Mouse (Mus musculus) MEL (cell line): ENCODE measurements at regions not wholly inside any gene's neighbourhood (a gene's known extent, or its start where the extent isn't known, plus 50 kb on each side); places are given as distances from the start of the nearest gene placed in this dataset.

Experiments used
- DNase-seq: peaks from one replicate; pipeline ENCODE4 v3.0.0; 2011; ENCODE audit warnings: low read depth, low spot score
- H3K27ac ChIP-seq: 2 replicates; pipeline ENCODE4 v1.5.1; 2012; ENCODE audit warnings: low read depth, mild to moderate bottlenecking, control low read depth, low read length, moderate library complexity; ENCODE audit not compliant: control insufficient read depth
- H3K27me3 ChIP-seq, 2 experiments: fragments of 150-350 bp in 1 of 2; sonication (generic) in 1 of 2; 2 replicates each; pipeline ENCODE4 v1.6.1; 2012; ENCODE audit warnings: low read length in 2 of 2, mild to moderate bottlenecking in 2 of 2, improper control_type of control experiment in 1 of 2, moderate library complexity in 1 of 2; ENCODE audit not compliant: insufficient read depth in 2 of 2, control insufficient read depth in 1 of 2
- H3K36me3 ChIP-seq, 2 experiments: 2 replicates each; pipeline ENCODE4 v1.6.1; 2012 to 2014; ENCODE audit warnings: low read length in 2 of 2, improper control_type of control experiment in 1 of 2, inconsistent platforms in 1 of 2, mild to moderate bottlenecking in 1 of 2; ENCODE audit not compliant: insufficient read depth in 2 of 2, control insufficient read depth in 1 of 2
- H3K4me1 ChIP-seq, 2 experiments: fragments of 150-350 bp in 1 of 2; sonication (generic) in 1 of 2; 2 replicates each; pipeline ENCODE4 v1.6.1; 2012; ENCODE audit warnings: low read length in 2 of 2, improper control_type of control experiment in 1 of 2, mild to moderate bottlenecking in 1 of 2; ENCODE audit not compliant: insufficient read depth in 2 of 2, control insufficient read depth in 1 of 2
- H3K4me3 ChIP-seq, 2 experiments: fragments of 150-350 bp in 1 of 2; sonication (generic) in 1 of 2; 2 replicates each; pipeline ENCODE4 v1.5.1; 2012; ENCODE audit warnings: low read depth in 2 of 2, low read length in 2 of 2, mild to moderate bottlenecking in 2 of 2, moderate library complexity in 2 of 2, control low read depth in 1 of 2, improper control_type of control experiment in 1 of 2; ENCODE audit not compliant: control insufficient read depth in 1 of 2, insufficient read depth in 1 of 2
- H3K79me2 ChIP-seq: 2 replicates; pipeline ENCODE4 v1.6.1; 2012; ENCODE audit warnings: mild to moderate bottlenecking, low read length, moderate library complexity; ENCODE audit not compliant: control insufficient read depth, poor library complexity, insufficient read depth
- H3K9ac ChIP-seq: 2 replicates; pipeline ENCODE4 v1.6.1; 2012; ENCODE audit warnings: low read depth, mild to moderate bottlenecking, control low read depth, low read length, moderate library complexity; ENCODE audit not compliant: control insufficient read depth, poor library complexity, severe bottlenecking
- H3K9me3 ChIP-seq: fragments of 150-350 bp; sonication (generic); replicated peaks from 2 replicates; pipeline ENCODE4 v1.6.1; 2012; ENCODE audit warnings: mild to moderate bottlenecking, low read length, improper control_type of control experiment, moderate library complexity; ENCODE audit not compliant: insufficient read depth
- BHLHE40 ChIP-seq: IDR thresholded peaks from 2 replicates; pipeline ENCODE4 v1.6.1; 2012; ENCODE audit warnings: low read depth, mild to moderate bottlenecking, inconsistent platforms, low read length, improper control_type of control experiment, borderline replicate concordance
- CHD1 ChIP-seq: IDR thresholded peaks from 2 replicates; pipeline ENCODE4 v1.6.1; 2012; ENCODE audit warnings: low read depth, mild to moderate bottlenecking, inconsistent platforms, low read length, improper control_type of control experiment
- CTCF ChIP-seq, 3 experiments: IDR thresholded peaks in 2 of 3; conservative IDR thresholded peaks in 1 of 3; 2 replicates each; pipeline ENCODE4 v1.5.1; 2011 to 2012; ENCODE audit warnings: low read length in 3 of 3, low read depth in 2 of 3, mild to moderate bottlenecking in 2 of 3, improper control_type of control experiment in 1 of 3, inconsistent platforms in 1 of 3, mixed read lengths in 1 of 3, moderate library complexity in 1 of 3; ENCODE audit not compliant: control insufficient read depth in 1 of 3, insufficient read depth in 1 of 3, poor library complexity in 1 of 3, severe bottlenecking in 1 of 3
- E2F4 ChIP-seq: IDR thresholded peaks from 2 replicates; pipeline ENCODE4 v1.6.1; 2011; ENCODE audit warnings: low read depth, low read length, improper control_type of control experiment, borderline replicate concordance
- ELF1 ChIP-seq: IDR thresholded peaks from 2 replicates; pipeline ENCODE4 v1.6.1; 2014; ENCODE audit warnings: low read depth, mild to moderate bottlenecking, inconsistent platforms, low read length, improper control_type of control experiment, moderate library complexity
- EP300 ChIP-seq, 2 experiments: IDR thresholded peaks; 2 replicates each; pipeline ENCODE4 v1.6.1; 2011; ENCODE audit warnings: improper control_type of control experiment in 2 of 2, low read length in 2 of 2, low read depth in 1 of 2, mild to moderate bottlenecking in 1 of 2
- GABPA ChIP-seq: IDR thresholded peaks from 2 replicates; pipeline ENCODE4 v1.6.1; 2012; ENCODE audit warnings: low read depth, mild to moderate bottlenecking, inconsistent platforms, low read length, improper control_type of control experiment, moderate library complexity
- GATA1 ChIP-seq: IDR thresholded peaks from 2 replicates; pipeline ENCODE4 v1.6.1; 2011; ENCODE audit warnings: low read depth, low read length, improper control_type of control experiment
- JUND ChIP-seq: IDR thresholded peaks from 2 replicates; pipeline ENCODE4 v1.6.1; 2011; ENCODE audit warnings: low read depth, mild to moderate bottlenecking, improper control_type of control experiment, low read length
- KAT2A ChIP-seq: conservative IDR thresholded peaks from 2 replicates; pipeline ENCODE4 v1.6.1; 2012; ENCODE audit warnings: low read depth, low read length, improper control_type of control experiment, inconsistent platforms
- MAZ ChIP-seq: IDR thresholded peaks from 2 replicates; pipeline ENCODE4 v1.6.1; 2012; ENCODE audit warnings: low read depth, mild to moderate bottlenecking, inconsistent platforms, low read length, improper control_type of control experiment
- MEF2A ChIP-seq: IDR thresholded peaks from 2 replicates; pipeline ENCODE4 v1.6.1; 2014; ENCODE audit warnings: low read depth, mild to moderate bottlenecking, inconsistent platforms, low read length, improper control_type of control experiment; ENCODE audit not compliant: poor library complexity, insufficient replicate concordance, severe bottlenecking; ENCODE audit errors: extremely low read depth
- MYB ChIP-seq: IDR thresholded peaks from 2 replicates; pipeline ENCODE4 v1.6.1; 2011; ENCODE audit warnings: mild to moderate bottlenecking, low read depth, low read length, improper control_type of control experiment
- MYC ChIP-seq: IDR thresholded peaks from 2 replicates; pipeline ENCODE4 v1.6.1; 2011; ENCODE audit warnings: low read depth, mild to moderate bottlenecking, low read length, improper control_type of control experiment, moderate library complexity
- NRF1 ChIP-seq: IDR thresholded peaks from 2 replicates; pipeline ENCODE4 v1.6.1; 2014; ENCODE audit warnings: low read depth, mild to moderate bottlenecking, inconsistent platforms, low read length, improper control_type of control experiment, moderate library complexity; ENCODE audit not compliant: poor library complexity, insufficient read depth, severe bottlenecking
- POLR2A ChIP-seq, 2 experiments: IDR thresholded peaks; 2 replicates each; pipeline ENCODE4 v1.6.1; 2011 to 2012; ENCODE audit warnings: low read length in 2 of 2, mild to moderate bottlenecking in 2 of 2, control low read depth in 1 of 2, improper control_type of control experiment in 1 of 2, low read depth in 1 of 2, moderate library complexity in 1 of 2; ENCODE audit not compliant: control insufficient read depth in 1 of 2, insufficient read depth in 1 of 2, poor library complexity in 1 of 2
- POLR2AphosphoS2 ChIP-seq: IDR thresholded peaks from 2 replicates; pipeline ENCODE4 v1.6.1; 2011; ENCODE audit warnings: low read length, improper control_type of control experiment
- RCOR1 ChIP-seq: IDR thresholded peaks from 2 replicates; pipeline ENCODE4 v1.6.1; 2012; ENCODE audit warnings: low read depth, mild to moderate bottlenecking, inconsistent platforms, low read length, improper control_type of control experiment
- SMC3 ChIP-seq: IDR thresholded peaks from 2 replicates; pipeline ENCODE4 v1.6.1; 2011; ENCODE audit warnings: low read depth, low read length, improper control_type of control experiment
- TAL1 ChIP-seq: IDR thresholded peaks from 2 replicates; pipeline ENCODE4 v1.6.1; 2012; ENCODE audit warnings: mild to moderate bottlenecking, inconsistent platforms, low read length, moderate library complexity, mixed read lengths
- UBTF ChIP-seq: IDR thresholded peaks from 2 replicates; pipeline ENCODE4 v1.6.1; 2012; ENCODE audit warnings: low read depth, mild to moderate bottlenecking, inconsistent platforms, low read length, improper control_type of control experiment, moderate library complexity, borderline replicate concordance; ENCODE audit not compliant: insufficient read depth
- USF1 ChIP-seq: IDR thresholded peaks from 2 replicates; pipeline ENCODE4 v1.6.1; 2014; ENCODE audit warnings: low read depth, mild to moderate bottlenecking, inconsistent platforms, low read length, improper control_type of control experiment, moderate library complexity
- USF2 ChIP-seq, 2 experiments: IDR thresholded peaks; 2 replicates each; pipeline ENCODE4 v1.6.1; 2011 to 2012; ENCODE audit warnings: improper control_type of control experiment in 2 of 2, low read length in 2 of 2, borderline replicate concordance in 1 of 2, inconsistent platforms in 1 of 2, low read depth in 1 of 2, mild to moderate bottlenecking in 1 of 2; ENCODE audit not compliant: insufficient read depth in 1 of 2
- ZKSCAN1 ChIP-seq: IDR thresholded peaks from 2 replicates; pipeline ENCODE4 v1.6.1; 2012; ENCODE audit warnings: low read depth, mild to moderate bottlenecking, inconsistent platforms, low read length, improper control_type of control experiment, moderate library complexity

- no peak overlapping the region for H3K4me3 ChIP-seq
- H3K27me3 ChIP-seq: no peaks in the 10 kb centered on the region
- no peaks in the 10 kb centered on the region for H3K79me2 ChIP-seq
- no peaks in the 10 kb centered on the region for H3K36me3 ChIP-seq
- no peak for DNase-seq
- H3K27ac ChIP-seq: no peak overlapping the region
- TF ChIP-seq ELF1: no peak
- no peak for TF ChIP-seq E2F4
- TF ChIP-seq MYC: no peak
- no peak for TF ChIP-seq CHD1
- TF ChIP-seq MAZ: no peak
- TF ChIP-seq POLR2A (IDR thresholded peaks at IDR 0.05; ENCODE audit: control insufficient read depth in 1 of 2, insufficient read depth in 1 of 2, low read depth in 1 of 2, low read length in 2 of 2, poor library complexity in 1 of 2): no peak
- no peak for TF ChIP-seq BHLHE40
- no peak for TF ChIP-seq USF2 (IDR thresholded peaks at IDR 0.05; ENCODE audit: borderline replicate concordance in 1 of 2, insufficient read depth in 1 of 2, low read depth in 1 of 2, low read length in 2 of 2)
- TF ChIP-seq KAT2A: no peak
- TF ChIP-seq GATA1: no peak
- TF ChIP-seq MYB: no peak
- TF ChIP-seq MEF2A: no peak
- no peak for TF ChIP-seq POLR2AphosphoS2
- TF ChIP-seq NRF1: no peak
- no peak for TF ChIP-seq RCOR1
- no peak for TF ChIP-seq USF1
- H3K9me3 ChIP-seq: no peaks in the 10 kb centered on the region
- H3K9ac ChIP-seq: no peak overlapping the region
- H3K4me1 ChIP-seq: no peaks in the 10 kb centered on the region
These were observed 99.4 kb upstream of the Gli2 start for GRCm38 (mm10) chr1:119152776-119153175.

- no peak for DNase-seq
- Histone ChIP-seq H3K9me3 (no peaks in the 10 kb centered on the region), H3K27me3 (no peaks in the 10 kb centered on the region), H3K9ac (no peak overlapping the region), H3K36me3 (no peaks in the 10 kb centered on the region), H3K4me1 (no peaks in the 10 kb centered on the region), H3K27ac (no peak overlapping the region), H3K79me2 (no peaks in the 10 kb centered on the region), H3K4me3 (no peak overlapping the region)
- no peak for TF ChIP-seq ZKSCAN1
- TF ChIP-seq EP300 (IDR thresholded peaks at IDR 0.05; ENCODE audit: low read depth in 1 of 2, low read length in 2 of 2): no peak
- no peak for TF ChIP-seq SMC3
- no peak for TF ChIP-seq CHD1
- TF ChIP-seq CTCF (IDR thresholded peaks at IDR 0.05 in 2 of 3, conservative IDR thresholded peaks at IDR 0.05 in 1 of 3; ENCODE audit: control insufficient read depth in 1 of 3, insufficient read depth in 1 of 3, low read depth in 2 of 3, low read length in 3 of 3, poor library complexity in 1 of 3, severe bottlenecking in 1 of 3): no peak
- no peak for TF ChIP-seq UBTF
- no peak for TF ChIP-seq KAT2A
- TF ChIP-seq TAL1: no peak
- no peak for TF ChIP-seq JUND
- TF ChIP-seq GABPA: no peak
These were observed 94.1 kb upstream of the Gli2 start for GRCm38 (mm10) chr1:119147506-119147905.
